Mouse (Mus musculus) bone marrow macrophage, adult 2 months (primary cell): Measurements from ENCODE around the gene Prune2.

Source experiments
- CTCF ChIP-seq: IDR thresholded peaks from 2 replicates; pipeline ENCODE4 v1.5.1; 2012; ENCODE audit warnings: low read depth, mild to moderate bottlenecking, low read length, moderate library complexity
- POLR2A ChIP-seq: IDR thresholded peaks from 2 replicates; pipeline ENCODE4 v1.6.1; 2012; ENCODE audit warnings: mild to moderate bottlenecking, low read depth, low read length, borderline replicate concordance

- TF ChIP-seq POLR2A (no peak), CTCF (no peak)
These were observed 5.1 kb downstream of the Prune2 start for GRCm38 (mm10) chr19:16961036-16961435.
